Mouse (Mus musculus): ENCODE measurements at regions not wholly inside any gene's neighbourhood (a gene's known extent, or its start where the extent isn't known, plus 50 kb on each side); places are given as distances from the start of the nearest gene placed in this dataset.

DNA sequence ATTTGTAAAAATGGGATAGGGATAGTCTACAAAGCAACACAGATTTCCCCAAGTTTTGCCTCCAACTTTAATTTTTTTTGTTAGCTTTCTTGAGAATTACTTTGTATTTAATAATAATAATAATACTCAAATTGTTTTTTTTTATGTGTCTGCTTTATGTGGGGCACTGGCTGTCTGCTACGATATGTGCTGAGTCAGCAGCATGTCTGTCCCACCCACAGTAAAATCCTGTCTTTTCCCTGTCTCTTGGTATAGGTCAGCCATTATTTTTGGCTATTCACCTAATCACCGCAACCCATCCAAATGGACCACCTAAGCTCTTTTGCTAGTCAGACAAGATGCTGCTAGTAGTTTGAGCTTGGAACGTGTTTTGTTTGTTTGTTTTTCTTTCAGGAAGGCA lies 473.0 kb downstream of the Hs3st4 start:
- no peak for DNase-seq (ENCODE audit: low spot score)

DNA sequence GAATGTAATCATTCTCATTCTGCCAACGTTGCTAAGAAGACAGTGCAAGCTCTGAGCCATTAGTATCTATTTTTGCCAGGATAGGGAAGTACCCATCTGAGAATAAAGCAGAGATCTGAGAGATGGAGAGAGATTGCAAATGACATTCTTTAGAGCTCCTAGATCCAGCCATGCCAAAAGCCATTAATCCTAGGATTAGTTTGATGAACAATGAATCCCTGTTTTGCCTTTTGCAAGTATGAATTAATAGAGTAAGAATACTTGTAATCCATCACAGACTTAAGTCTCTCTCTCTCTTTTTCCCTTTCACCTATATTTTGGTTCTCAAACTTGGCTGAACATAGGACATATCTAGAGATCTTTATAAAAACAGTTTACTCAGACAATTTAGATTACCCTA lies 504.7 kb downstream of the Hs3st4 start:
- DNase-seq (ENCODE audit: low spot score), result no peak

DNA sequence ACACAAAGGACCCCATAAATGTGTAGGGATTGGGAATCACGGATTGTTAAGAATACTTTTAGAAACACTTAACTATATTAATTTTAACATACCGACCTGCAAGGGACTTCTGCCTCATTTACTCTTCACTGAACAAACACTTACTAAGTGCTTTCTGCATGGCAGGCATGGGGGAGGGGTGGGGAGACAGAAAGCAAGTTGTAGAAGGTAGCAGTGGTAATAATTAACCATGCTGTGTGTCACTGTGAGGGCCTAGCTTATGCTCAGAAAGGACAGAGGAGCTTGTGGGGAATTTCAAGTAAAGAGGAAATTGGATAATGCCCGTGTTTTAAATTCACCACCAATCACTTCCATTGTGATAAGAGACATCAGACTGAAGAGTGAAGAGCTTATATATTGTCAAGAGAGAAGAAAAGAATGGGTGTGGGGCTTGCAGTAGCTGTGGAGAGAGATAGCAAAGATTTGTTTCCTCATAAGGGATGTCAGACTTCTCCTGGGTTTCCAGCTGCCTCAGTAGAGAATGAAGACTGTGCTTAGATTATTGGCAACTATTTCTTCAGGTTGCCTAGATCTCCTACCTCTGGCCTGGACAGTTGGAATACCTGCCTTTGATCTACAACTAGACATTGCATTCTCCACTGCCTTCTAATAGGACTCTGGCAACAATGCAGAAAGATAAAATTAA lies 508.6 kb downstream of the Hs3st4 start:
- DNase-seq (ENCODE audit: low spot score), result no peak

DNA sequence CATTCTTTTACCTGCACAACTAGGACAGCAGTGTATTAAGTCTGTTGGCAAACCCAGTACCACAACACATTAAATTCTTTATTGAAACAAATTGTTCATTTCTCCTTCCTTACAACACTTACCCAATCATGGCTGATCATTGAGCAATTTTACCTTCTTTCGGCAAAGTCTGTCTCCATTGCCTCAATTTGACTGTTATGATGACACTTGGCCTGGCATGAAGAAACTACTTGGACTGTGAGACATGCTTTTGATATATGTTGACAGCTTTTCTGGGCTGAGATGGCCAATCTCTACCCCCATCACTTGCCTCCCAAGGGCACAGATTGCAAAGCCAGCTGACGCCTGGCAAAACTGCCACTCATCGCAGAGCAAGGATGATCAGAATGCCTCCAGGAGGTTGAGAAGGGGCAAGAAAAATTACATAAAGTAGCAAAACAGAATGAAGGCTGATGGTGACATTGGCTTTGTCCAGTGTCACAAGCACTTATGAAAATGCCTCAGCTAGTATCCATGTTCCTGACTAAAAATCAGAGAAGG lies 509.3 kb downstream of the Hs3st4 start:
- no peak for DNase-seq (ENCODE audit: low spot score)

DNA sequence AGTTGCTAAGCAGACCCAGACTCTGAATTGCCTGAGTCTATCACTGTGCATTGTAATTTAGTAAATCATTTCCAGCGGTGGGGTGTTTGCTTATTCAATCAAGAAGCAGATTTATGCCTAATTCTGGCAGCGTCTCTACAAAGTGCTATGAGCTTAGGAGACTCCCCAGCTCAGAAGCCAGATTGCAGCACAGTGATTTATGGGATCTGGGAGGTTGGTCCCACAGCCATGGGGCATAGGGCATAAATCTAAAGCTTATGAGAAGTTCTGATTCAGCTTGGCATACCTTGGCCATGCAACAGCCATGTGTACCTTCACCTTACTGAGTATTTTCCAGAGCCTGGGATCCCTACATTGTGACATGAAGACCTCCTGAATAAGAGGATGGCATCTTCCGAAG lies 518.0 kb downstream of the Hs3st4 start:
- DNase-seq (ENCODE audit: low spot score), result no peak

DNA sequence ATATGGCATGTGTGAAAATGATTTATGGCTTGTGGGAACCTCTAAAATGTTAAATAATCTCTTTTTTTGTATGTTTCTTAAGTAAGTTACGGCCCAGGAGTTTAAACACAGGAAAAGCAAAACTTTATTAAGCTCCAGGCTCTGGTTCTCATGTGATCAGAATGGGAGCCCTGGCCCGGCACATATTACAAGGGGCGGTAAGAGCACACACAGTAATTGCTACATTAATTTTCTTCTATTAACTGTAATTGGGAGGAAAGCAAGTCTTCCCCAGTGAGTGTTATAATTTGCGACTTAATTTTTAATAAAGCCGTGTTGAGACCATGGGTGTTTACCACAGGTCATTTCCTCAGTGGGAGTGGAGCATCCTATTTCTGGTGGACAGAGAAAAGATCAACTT lies 520.1 kb downstream of the Hs3st4 start:
- no peak for DNase-seq (ENCODE audit: low spot score)

DNA sequence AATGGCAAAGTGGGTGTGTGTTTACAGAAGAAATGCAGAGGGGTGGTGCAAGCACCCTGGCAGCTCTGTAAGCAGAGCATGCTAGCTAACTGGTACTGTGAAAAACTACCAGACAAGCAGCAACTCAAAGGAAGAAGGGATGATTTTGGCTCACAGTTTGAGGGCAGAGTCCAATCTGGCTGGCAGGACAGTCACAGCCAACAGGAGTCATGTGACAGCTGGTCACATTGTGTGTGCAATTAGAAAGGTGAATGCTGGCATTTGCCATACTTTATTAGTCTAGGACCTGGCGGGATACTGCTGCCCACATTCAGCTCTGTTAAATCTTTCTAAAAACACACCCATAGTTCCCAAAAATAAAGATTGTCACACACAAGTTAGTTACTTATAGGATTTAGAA lies 566.4 kb downstream of the Hs3st4 start:
- no peak for DNase-seq (ENCODE audit: low spot score)

DNA sequence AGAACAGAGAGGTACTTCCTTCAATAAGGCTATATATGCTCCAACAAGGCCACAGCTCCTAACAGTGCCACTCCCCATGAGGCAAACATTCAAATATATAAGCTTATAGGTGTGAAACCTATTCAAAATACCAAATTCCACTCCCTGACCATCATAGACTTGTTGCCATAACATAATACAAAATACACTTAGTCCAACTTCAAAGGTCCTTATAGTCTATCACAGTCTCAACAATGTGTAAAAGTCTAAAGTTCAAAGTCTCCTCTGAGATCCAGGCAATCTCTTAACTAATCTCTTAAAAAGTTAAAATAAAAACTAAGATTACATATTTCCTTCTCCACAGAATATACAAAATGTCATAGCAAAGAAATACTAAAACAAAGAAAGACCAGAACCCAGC lies 574.5 kb downstream of the Hs3st4 start:
- DNase-seq (ENCODE audit: low spot score), result no peak

DNA sequence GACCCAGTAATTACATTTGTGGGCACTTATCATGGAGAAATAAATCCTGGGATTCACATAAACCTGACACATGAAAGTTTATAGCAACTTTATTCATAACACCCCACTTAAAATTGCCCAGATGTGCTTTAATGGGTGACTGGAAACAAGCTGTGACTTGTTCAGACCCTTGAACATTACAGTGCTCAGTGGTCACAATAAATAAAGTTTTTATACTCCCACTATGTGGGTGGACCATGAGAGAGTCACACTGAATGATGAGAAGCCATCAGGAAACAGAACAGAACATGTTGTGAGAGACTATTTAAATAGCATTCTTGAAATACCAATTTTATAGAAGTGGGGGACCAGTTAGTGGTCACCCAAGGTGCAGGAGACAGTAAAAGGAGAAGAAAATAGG lies 588.1 kb downstream of the Hs3st4 start:
- no peak for DNase-seq (ENCODE audit: low spot score)

DNA sequence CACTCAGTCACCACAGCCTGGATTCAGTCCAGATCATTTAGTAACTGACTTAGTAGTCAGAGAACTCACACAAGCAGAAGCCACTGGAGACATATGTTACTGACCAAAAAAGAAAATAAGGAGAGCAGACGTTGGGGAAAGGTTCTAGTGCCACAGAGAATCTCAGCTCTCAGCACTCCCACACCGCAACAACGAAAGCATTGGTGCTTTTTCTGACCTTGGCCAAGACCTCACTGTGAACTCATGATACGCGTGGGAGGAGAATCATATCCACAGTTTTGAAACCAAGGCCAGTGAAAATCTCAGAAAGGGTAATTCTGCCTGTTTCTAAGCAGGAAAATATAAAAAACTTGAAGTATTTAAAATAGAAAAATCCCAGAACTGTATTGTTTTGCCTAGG lies 591.0 kb downstream of the Hs3st4 start:
- DNase-seq (ENCODE audit: low spot score), result no peak

DNA sequence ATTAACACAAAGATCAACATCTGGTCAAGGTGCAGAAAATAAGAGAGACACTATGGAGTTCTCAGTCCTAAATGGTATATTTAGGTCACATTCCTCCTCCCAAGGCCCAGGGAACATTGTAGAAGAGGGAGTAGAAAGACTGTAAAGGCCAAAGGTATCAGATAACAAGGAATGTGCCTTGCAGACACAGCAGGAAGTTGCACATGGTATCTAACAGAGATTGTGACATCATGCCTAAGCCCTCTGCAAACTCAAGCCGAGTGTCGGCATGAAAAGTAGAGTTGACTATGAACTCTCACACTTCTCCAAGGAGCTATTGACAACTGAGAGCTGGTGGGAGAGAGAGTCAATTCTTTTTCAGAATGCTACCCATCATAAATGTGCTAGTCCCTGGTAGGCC lies 598.7 kb downstream of the Hs3st4 start:
- DNase-seq (ENCODE audit: low spot score), result no peak

DNA sequence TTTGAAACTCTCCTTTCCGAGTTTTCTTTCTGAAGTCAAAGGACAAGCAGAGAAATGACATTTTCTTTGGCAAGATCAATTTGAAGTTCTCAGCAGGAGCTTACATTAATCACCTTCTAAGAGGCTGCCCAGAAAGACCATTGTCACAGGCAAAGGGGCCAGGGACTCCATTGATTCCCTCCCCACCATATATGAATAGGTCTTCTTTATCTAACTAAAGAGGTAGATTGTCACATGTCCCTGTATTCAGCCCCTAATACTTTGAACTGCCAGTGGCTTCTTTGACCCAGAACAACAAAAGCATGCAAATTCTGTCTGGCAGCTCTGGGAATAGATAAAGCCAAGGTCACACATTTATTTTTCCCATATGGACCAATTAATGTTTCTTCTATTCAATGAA lies 602.6 kb downstream of the Hs3st4 start:
- DNase-seq (ENCODE audit: low spot score), result no peak

DNA sequence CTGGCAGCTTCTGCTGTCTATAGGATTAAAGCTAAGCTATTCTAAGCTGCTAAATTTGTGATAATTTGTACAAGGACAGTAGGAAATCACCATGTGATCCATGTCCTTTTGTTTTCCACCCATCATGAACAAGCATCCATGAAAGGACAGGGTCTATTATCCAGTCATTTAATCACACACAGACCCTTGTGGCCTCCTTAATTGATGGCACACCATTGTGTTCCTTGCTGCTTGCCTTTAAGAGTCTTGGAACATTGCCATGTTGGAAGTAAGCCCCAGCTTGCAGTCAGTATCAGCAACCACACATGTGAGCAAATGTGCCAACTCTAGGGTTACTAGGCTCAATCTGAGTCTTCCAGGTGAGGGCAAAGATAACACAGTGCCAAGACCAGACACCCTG lies 608.7 kb downstream of the Hs3st4 start:
- DNase-seq (ENCODE audit: low spot score), result no peak

DNA sequence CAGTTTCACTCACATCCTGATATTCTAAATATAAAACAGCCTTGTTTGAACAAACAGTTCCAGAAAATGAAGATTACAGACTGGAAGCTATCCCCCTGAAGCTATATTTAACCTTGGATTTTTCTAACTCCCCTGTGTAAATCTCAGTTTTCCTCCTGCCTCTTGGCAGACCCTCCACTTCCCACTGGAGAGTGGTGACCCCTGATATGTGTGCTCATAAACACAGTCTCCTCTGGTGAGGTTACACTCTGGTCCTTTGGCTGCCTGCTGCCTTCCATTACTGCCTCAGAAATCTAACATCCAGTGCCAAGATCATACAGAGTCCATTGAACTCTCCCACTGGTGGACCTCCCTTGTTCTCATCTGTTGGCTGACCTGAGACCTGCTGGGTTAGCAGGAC lies 610.8 kb downstream of the Hs3st4 start:
- DNase-seq (ENCODE audit: low spot score), result no peak

DNA sequence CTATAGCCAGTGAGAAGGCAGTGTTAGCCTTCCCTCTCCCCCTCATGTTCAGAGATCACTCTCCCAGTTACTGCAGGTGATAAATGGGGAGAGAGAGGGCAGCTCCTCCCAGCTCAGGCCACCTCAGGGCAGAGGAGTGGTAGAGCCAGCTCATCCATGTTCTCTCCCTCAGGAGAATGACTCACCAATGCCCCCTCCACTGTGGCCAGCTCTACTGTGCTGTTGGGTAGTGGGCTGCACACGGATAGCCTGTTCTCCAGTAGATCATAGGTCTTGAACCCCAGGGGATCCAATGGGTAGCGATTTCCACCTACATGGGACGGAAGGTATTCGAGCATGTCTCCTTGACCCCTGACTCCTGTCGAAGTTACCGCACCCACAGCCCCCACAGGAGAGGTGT lies 618.1 kb downstream of the Hs3st4 start:
- no peak for DNase-seq (ENCODE audit: low spot score)

DNA sequence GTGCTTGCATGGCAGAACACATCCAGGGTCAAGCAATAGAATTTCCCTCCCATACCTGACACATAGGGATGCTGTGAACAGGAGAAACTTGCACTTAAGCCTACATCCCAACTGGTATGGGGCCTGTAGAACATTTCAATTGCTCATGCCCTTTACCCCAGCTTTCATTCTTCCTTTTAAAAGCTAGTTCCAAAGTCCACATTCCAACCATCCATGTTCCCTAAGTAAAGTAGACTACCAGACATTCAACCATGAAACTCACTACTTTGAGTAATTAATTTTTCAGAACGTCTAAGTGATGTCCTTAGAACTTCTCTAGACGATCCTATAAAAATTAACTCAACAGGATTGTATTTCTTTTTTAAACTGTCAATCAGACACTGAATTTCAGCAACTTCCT lies 621.9 kb downstream of the Hs3st4 start:
- no peak for DNase-seq (ENCODE audit: low spot score)

DNA sequence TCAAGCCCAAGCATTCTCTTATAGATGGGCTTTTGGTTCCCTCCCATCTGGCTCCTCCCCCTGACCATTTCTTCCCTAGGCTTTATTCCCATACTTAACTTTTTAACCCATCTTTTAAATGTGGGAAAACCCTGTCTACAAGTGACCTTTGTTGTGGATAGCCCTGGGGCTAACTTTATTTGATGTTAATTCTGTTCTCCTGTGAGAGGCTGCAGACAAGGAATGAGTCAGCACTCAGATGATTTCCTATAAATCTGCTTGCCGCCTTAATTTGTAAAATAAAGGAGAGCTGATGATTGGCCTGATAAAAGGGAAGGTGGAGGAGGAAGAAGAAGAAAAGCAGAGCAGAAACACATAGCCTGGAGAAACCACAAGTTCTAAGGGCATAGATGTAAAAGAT lies 623.3 kb downstream of the Hs3st4 start:
- DNase-seq (ENCODE audit: low spot score), result no peak

DNA sequence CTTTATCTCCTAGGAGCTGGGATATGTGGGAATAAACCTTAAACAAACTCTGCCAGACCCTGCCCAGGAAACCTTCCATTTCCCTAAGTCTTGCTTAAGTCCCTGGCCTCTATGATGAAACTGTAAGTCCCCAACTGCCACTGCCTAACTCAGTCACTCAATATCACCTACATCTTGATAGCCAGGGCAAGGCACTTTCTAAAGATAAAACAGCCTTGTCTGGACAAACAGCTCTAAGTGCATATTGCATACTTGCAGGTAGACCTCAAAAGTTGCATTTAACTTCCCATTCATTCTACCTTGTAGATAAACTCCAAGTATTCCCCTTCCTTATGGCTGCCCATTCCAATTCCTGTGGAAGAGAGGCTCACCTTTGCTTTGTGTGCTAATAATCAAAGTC lies 624.4 kb downstream of the Hs3st4 start:
- no peak for DNase-seq (ENCODE audit: low spot score)

DNA sequence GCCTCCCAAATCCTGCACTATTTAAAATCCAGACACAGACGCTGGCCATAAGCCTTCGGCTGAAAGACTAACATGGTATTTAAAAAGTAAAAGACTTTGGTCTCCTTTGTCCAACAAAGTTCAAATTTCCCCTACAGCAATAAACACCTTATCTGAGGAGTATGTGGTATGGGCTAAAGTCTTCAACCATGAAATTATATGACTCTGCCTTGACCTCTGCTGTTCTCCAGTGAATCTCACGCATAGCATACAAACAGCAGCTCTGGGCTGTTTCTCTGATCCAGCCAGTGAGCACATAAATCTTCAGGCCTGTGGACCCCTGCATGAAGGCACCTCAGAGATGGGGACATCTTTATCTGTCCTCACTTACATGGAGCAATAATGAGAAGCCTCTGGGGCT lies 627.8 kb downstream of the Hs3st4 start:
- no peak for DNase-seq (ENCODE audit: low spot score)

DNA sequence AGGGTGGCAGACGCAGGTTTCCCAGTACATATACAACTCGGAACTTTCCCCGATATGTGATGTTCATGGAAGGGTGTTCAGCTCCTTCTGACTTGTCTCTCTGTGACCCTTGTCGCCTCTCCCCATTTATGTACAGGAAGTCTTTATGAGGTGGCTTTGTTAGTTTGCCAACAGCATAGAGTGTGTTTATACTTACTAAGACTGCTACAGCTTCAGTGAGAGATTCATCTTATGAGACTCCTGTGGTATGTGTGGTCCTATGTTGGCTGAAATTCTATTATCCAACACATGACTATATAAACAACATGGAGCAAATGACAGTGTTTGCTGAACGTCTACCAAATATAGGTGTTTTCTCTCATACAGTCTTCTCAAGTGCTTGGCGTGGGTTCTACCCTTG lies 664.5 kb downstream of the Hs3st4 start:
- DNase-seq (ENCODE audit: low spot score), result no peak

DNA sequence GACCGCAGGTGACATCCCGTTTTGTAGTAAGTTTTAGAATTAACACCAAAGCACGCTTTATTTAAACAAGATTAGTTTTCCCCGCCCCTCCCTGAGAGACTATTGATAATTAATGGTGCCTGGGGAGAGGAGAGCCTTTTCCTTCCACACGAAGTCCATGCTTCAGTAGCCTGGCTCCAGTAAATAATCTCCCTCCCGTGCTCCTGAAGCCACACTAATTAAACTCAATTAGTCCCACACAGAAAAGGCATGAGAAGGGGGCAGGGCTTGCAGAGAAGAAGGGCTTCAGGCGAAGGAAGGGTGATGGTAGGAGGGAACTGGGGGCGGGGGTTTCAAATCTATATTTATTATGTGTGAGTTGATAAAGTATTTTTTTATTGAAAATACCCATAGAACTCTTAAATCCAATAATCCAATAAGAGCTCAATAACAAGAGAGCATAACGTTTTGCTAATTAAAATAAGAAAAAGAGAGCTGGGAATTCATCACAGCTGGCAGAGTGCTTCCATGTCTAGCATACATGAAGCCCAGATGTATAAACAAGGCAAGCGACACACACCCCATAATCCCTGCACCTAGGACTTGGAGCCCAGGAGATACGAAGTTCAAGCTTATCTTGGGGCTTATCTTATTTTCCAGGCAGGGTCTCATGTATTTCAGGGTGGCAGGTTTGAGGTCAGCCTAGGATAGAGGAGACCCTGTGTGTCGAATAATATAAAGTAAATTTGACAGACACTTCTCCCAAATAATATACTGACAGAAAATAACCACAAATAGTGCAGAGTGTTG lies 684.7 kb downstream of the Hs3st4 start:
- DNase-seq (ENCODE audit: low spot score), result no peak

DNA sequence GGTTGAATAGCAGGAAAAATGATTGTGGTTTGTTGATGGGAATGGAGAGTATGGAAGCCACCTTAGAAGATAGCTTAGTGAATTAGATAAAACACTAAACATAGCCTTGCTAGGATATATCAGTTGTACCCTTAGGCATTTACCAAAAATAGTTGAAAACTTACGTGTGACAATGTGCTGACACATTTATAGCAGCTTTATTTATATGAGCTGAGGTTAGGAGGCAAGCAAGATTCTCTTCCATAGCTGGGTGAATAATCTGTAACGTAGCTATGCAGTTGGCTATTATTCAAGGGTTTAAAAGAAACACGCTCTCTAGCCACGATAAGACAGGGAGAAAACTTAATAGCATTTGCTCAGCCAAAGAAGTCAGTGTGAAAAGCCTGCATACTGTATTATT lies 685.4 kb downstream of the Hs3st4 start:
- no peak for DNase-seq (ENCODE audit: low spot score)

DNA sequence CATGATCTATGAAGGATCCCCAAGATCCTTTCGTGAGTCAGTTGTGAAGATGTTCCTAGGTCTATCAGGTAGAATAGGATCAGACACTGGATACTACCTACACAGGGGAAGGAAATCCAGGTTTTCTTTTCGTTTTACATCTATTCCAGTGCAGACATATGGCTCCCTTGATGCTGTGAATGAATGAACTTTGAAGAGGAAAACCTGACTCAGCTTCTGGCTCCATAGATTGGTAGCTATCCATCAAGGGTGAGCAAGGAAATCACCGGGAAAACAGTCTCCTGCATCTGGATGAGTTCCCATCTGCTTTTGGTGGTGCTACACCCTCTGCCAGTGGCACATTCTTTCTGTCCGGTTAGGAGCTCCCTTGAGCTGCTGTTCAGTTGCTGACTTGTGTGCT lies 687.8 kb downstream of the Hs3st4 start:
- DNase-seq (ENCODE audit: low spot score), result no peak

DNA sequence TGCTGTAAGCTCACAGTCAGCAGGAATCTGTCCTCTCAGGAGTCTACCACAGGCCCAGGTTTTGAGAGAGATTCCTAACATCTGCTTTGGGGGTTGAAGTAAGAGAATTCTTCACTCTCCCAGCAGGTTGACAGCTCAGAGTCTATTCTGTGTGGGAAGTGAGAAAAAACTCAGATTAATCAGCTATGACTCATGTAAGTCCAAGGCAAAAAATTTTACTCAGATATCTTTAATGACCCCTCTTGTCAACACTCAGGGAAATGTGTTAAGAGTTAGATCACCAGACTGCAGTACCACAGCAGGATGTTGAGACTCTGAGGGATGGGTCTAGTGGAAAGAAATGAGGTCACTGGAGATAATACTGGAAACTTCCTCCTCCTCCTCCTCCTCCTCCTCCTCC lies 688.4 kb downstream of the Hs3st4 start:
- peak; percentile 47 for DNase-seq (ENCODE audit: low spot score)

Measured in left cerebral cortex, adult 11 months (tissue).